Mouse (Mus musculus): ENCODE data around the gene Ehhadh.

Ehhadh gene

GRCm38 (mm10) chr16:21727421-21727820 is 60.2 kb downstream of the Ehhadh start:
- no peak for DNase-seq

- DNase-seq = peak; percentile 68
Observed at GRCm38 (mm10) chr16:21724261-21724660, 63.3 kb downstream of the Ehhadh start.

GRCm38 (mm10) chr16:21719770-21720169 is 67.8 kb downstream of the Ehhadh start:
- DNase-seq = no peak

GRCm38 (mm10) chr16:21714516-21714915 is 73.1 kb downstream of the Ehhadh start:
- peak; percentile 28 for DNase-seq

Data from layer of hippocampus, adult 9-11 months (tissue).